Mouse (Mus musculus) cortical plate, adult 2 months (tissue): ENCODE measurements around the gene Ecsit.

Source experiments
- CTCF ChIP-seq: fragments of 200-500 bp; IDR thresholded peaks from 2 replicates; pipeline ENCODE4 v1.5.1; 2011; ENCODE audit warnings: mild to moderate bottlenecking, control low read depth, low read length; ENCODE audit not compliant: insufficient read depth; ENCODE audit errors: extremely low read depth
- POLR2A ChIP-seq: fragments of 200-500 bp; IDR thresholded peaks from 2 replicates; pipeline ENCODE4 v1.6.1; 2011; ENCODE audit warnings: mild to moderate bottlenecking, low read length, control low read depth; ENCODE audit not compliant: insufficient read depth; ENCODE audit errors: extremely low read depth

GRCm38 (mm10) chr9:22089986-22090385 is 4.7 kb upstream of the Ecsit start:
- no peak for TF ChIP-seq POLR2A
- no peak for TF ChIP-seq CTCF
